Mouse (Mus musculus) heart, embryonic 12.5 days (tissue): Measurements from ENCODE around the gene Thrap3. TPM values are rescaled to one million over a fixed set of nuclear protein-coding genes. Genes with fewer than 3 reads are reported as not detected.

Experiments
- ATAC-seq: fragments of 200-750 bp; cut with Nextera tagmentation; 2 replicates; pipeline ENCODE4 v1.8.0; 2017; ENCODE audit warnings: moderate TSS enrichment, moderate library complexity; ENCODE audit not compliant: insufficient number of reproducible peaks, low FRiP score
- H3K27ac ChIP-seq: fragments of 300-500 bp; sonication (generic); 2 replicates; pipeline ENCODE4 v1.5.1; 2016; ENCODE audit warnings: mild to moderate bottlenecking, moderate library complexity; ENCODE audit not compliant: poor library complexity, severe bottlenecking
- H3K27me3 ChIP-seq: fragments of 300-500 bp; sonication (generic); replicated peaks from 2 replicates; pipeline ENCODE4 v1.6.1; 2016; ENCODE audit warnings: mild to moderate bottlenecking, moderate library complexity
- H3K36me3 ChIP-seq: fragments of 300-500 bp; sonication (generic); 2 replicates; pipeline ENCODE4 v1.6.1; 2016; ENCODE audit warnings: mild to moderate bottlenecking, moderate library complexity
- H3K4me1 ChIP-seq: fragments of 300-500 bp; sonication (generic); replicated peaks from 2 replicates; pipeline ENCODE4 v1.6.1; 2016; ENCODE audit warnings: mild to moderate bottlenecking
- H3K4me2 ChIP-seq: fragments of 300-500 bp; sonication (generic); 2 replicates; pipeline ENCODE4 v1.6.1; 2016; ENCODE audit warnings: mild to moderate bottlenecking, moderate library complexity
- H3K4me3 ChIP-seq: fragments of 300-500 bp; sonication (generic); 2 replicates; pipeline ENCODE4 v1.5.1; 2016; ENCODE audit warnings: mild to moderate bottlenecking
- H3K9ac ChIP-seq: fragments of 300-500 bp; sonication (generic); 2 replicates; pipeline ENCODE4 v1.6.1; 2016; ENCODE audit warnings: mild to moderate bottlenecking, moderate library complexity
- H3K9me3 ChIP-seq: fragments of 300-500 bp; sonication (generic); replicated peaks from 2 replicates; pipeline ENCODE4 v1.6.1; 2016; ENCODE audit warnings: mild to moderate bottlenecking, moderate library complexity
- WGBS: fragments of 180-500 bp; shearing (Covaris S2); methylation state at CpG from one replicate; pipeline ENCODE4 v1.1.7; 2016; 5-methylcytosine and 5-hydroxymethylcytosine counted together
- polyA plus RNA-seq: library from polyadenylated mRNA; unstranded; fragments of >200 nt; fragmentation: Nextera tagmentation; extraction: Ambion mirVana; gene quantifications from 2 replicates; pipeline ENCODE4 v1.2.1, GENCODE M21; 2016

Thrap3 gene
- polyA plus RNA-seq, 1 experiment from 2014 or later = 177 TPM

- ATAC-seq = no peak
- Histone ChIP-seq H3K4me3 (no peak overlapping the region), H3K9ac (no peak overlapping the region), H3K27me3 (no peaks in the 10 kb centered on the region), H3K36me3 (peaks cover 46% of the 10 kb centered on the region), H3K9me3 (0 out of 2 replicates have a peak, but pooled peaks cover 6% of the 10 kb centered on the region), H3K27ac (no peak overlapping the region), H3K4me1 (peaks cover 19% of the 10 kb centered on the region), H3K4me2 (no peak overlapping the region)
- 87% methylated on average over 5 of the region's 5 CpGs for WGBS
These were observed 82.5 kb downstream of the Thrap3 start for GRCm38 (mm10) chr4:126120052-126120451.

- Histone ChIP-seq H3K4me1 (peaks cover 23% of the 10 kb centered on the region), H3K9ac (no peak overlapping the region), H3K27me3 (no peaks in the 10 kb centered on the region), H3K27ac (no peak overlapping the region), H3K9me3 (0 out of 2 replicates have a peak, but pooled peaks cover 6% of the 10 kb centered on the region), H3K36me3 (peaks cover 36% of the 10 kb centered on the region), H3K4me2 (no peak overlapping the region), H3K4me3 (no peak overlapping the region)
- 84% methylated on average over 1 of the region's 1 CpGs for WGBS
- ATAC-seq = no peak
These were observed 83.5 kb downstream of the Thrap3 start for GRCm38 (mm10) chr4:126119051-126119450.

- H3K27me3 ChIP-seq = no peaks in the 10 kb centered on the region
- H3K27ac ChIP-seq = no peak overlapping the region
- H3K36me3 ChIP-seq = peaks cover 33% of the 10 kb centered on the region
- 0 out of 2 replicates have a peak, but pooled peaks cover 6% of the 10 kb centered on the region for H3K9me3 ChIP-seq
- no peak overlapping the region for H3K4me3 ChIP-seq
- no peak overlapping the region for H3K4me2 ChIP-seq
- WGBS = 94% methylated on average over 4 of the region's 4 CpGs
- H3K4me1 ChIP-seq = peaks cover 25% of the 10 kb centered on the region
- H3K9ac ChIP-seq = no peak overlapping the region
- no peak for ATAC-seq
These were observed 83.9 kb downstream of the Thrap3 start for GRCm38 (mm10) chr4:126118651-126119050.

- Histone ChIP-seq H3K4me2 (no peak overlapping the region), H3K4me3 (no peak overlapping the region), H3K4me1 (peaks cover 30% of the 10 kb centered on the region), H3K9me3 (0 out of 2 replicates have a peak, but pooled peaks cover 6% of the 10 kb centered on the region), H3K9ac (no peak overlapping the region), H3K27ac (no peak overlapping the region), H3K27me3 (no peaks in the 10 kb centered on the region), H3K36me3 (peaks cover 25% of the 10 kb centered on the region)
- ATAC-seq = no peak
- WGBS = 80% methylated on average over 8 of the region's 8 CpGs
These were observed 85.4 kb downstream of the Thrap3 start for GRCm38 (mm10) chr4:126117116-126117515.

- ATAC-seq = no peak
- 71% methylated on average over 6 of the region's 6 CpGs for WGBS
- H3K36me3 ChIP-seq = peaks cover 16% of the 10 kb centered on the region
- H3K9ac ChIP-seq = no peak overlapping the region
- H3K4me1 ChIP-seq = peaks cover 41% of the 10 kb centered on the region
- no peak overlapping the region for H3K27ac ChIP-seq
- H3K9me3 ChIP-seq = no peaks in the 10 kb centered on the region
- H3K4me3 ChIP-seq = no peak overlapping the region
- no peak overlapping the region for H3K4me2 ChIP-seq
- H3K27me3 ChIP-seq = no peaks in the 10 kb centered on the region
These were observed 86.6 kb downstream of the Thrap3 start for GRCm38 (mm10) chr4:126115871-126116521.

GRCm38 (mm10) chr4:126115411-126115810 lies 87.1 kb downstream of the Thrap3 start:
- no peak overlapping the region for H3K9ac ChIP-seq
- no peak overlapping the region for H3K4me2 ChIP-seq
- WGBS = 87% methylated on average over 9 of the region's 9 CpGs
- H3K9me3 ChIP-seq = no peaks in the 10 kb centered on the region
- peaks cover 13% of the 10 kb centered on the region for H3K36me3 ChIP-seq
- no peak overlapping the region for H3K4me3 ChIP-seq
- no peak for ATAC-seq
- H3K4me1 ChIP-seq = peaks cover 47% of the 10 kb centered on the region
- H3K27ac ChIP-seq = no peak overlapping the region
- no peaks in the 10 kb centered on the region for H3K27me3 ChIP-seq

Other genes with a start within 250 kb of the Thrap3 start
- gene Csf3r, start 178.2 kb downstream of the Thrap3 start, polyA plus RNA-seq = 0.15 and 0.30 TPM in 2 replicates
- 142 and 146 TPM in 2 replicates for gene Mrps15, start 155.8 kb downstream of the Thrap3 start, polyA plus RNA-seq
- 5.9 and 7.7 TPM in 2 replicates for gene Oscp1, start 144.2 kb downstream of the Thrap3 start, polyA plus RNA-seq
- gene Lsm10, start 106.1 kb downstream of the Thrap3 start, polyA plus RNA-seq = 36.3 and 41.2 TPM in 2 replicates
- gene Stk40, start 98.8 kb downstream of the Thrap3 start, polyA plus RNA-seq = 35.0 and 35.2 TPM in 2 replicates
- gene Eva1b, start 55.0 kb downstream of the Thrap3 start, polyA plus RNA-seq = 30.6 and 31.2 TPM in 2 replicates
- gene Sh3d21, start 39.3 kb downstream of the Thrap3 start, polyA plus RNA-seq = 2.7 and 3.6 TPM in 2 replicates
- 73.9 and 76.4 TPM in 2 replicates for gene Map7d1, start 53.6 kb upstream of the Thrap3 start, polyA plus RNA-seq
- 68.0 and 68.7 TPM in 2 replicates for gene Trappc3, start 59.6 kb upstream of the Thrap3 start, polyA plus RNA-seq
- gene Col8a2, start 84.0 kb upstream of the Thrap3 start, polyA plus RNA-seq = 4.7 and 4.9 TPM in 2 replicates
- 37.4 and 38.8 TPM in 2 replicates for gene Adprhl2, start 118.9 kb upstream of the Thrap3 start, polyA plus RNA-seq
- 1.4 and 1.5 TPM in 2 replicates for gene Tekt2, start 122.9 kb upstream of the Thrap3 start, polyA plus RNA-seq
- 11.4 and 13.2 TPM in 2 replicates for gene Ago3, start 226.8 kb upstream of the Thrap3 start, polyA plus RNA-seq